13 mouse cellular contexts compared by ENCODE assay signal in genomic region chr17:45077921-45078640, GRCm38 (mm10).
DNase-seq lines count a peak whose midpoint lies in the region.
"Had no signal": no experiment of that assay in that cellular context is flagged by ENCODE, and none has a peak within 500 bp of the region (broad histone marks: within the 10 kb centered on the region; RNA-seq: fewer than 3 reads in every experiment).

No protein-coding gene starts in this region.

- peak; percentile 25 for DNase-seq in layer of hippocampus, adult 11-12 months (ENCODE audit: low spot score)
- DNase-seq in layer of hippocampus, adult 9-10 months (ENCODE audit: low spot score) = no peak
- DNase-seq in retina, postnatal 1 day = peak; percentile 33
- no peak for DNase-seq in retina, embryonic 14.5 days (ENCODE audit: low spot score)
- DNase-seq in layer of hippocampus, adult 9-11 months = peak; percentile 52
- DNase-seq in kidney, adult 9 months = no peak
- no peak for DNase-seq in thymus, postnatal 36 days
- DNase-seq: adrenal gland, postnatal 14 days; cerebellum, adult 9-10 months; gastrocnemius, postnatal 36 days; heart, postnatal 4 days; lung, adult 2 months; right cerebral cortex, postnatal 14 days had no signal

Comparison
In these comparisons a context has a peak if more than half of its experiments do, and no peak if none do; other contexts are left out.
1. DNase-seq: peak in layer of hippocampus, adult 11-12 months (single experiment), retina, postnatal 1 day (single experiment) and layer of hippocampus, adult 9-11 months (single experiment); none in layer of hippocampus, adult 9-10 months (single experiment), retina, embryonic 14.5 days (single experiment), kidney, adult 9 months (single experiment) and thymus, postnatal 36 days (0 of 2).